Mouse (Mus musculus) megakaryocyte, embryonic 14.5 days (primary cell): ENCODE measurements at regions not wholly inside any gene's neighbourhood (a gene's known extent, or its start where the extent isn't known, plus 50 kb on each side); places are given as distances from the start of the nearest gene placed in this dataset.

Experiments
- H3K27me3 ChIP-seq: replicated peaks from 2 replicates; pipeline ENCODE3; 2012; ENCODE audit warnings: inconsistent platforms
- H3K36me3 ChIP-seq: replicated peaks from 2 replicates; pipeline ENCODE3; 2012; ENCODE audit warnings: low read length, inconsistent platforms, mixed read lengths
- H3K4me1 ChIP-seq: 2 replicates; pipeline ENCODE4 v1.6.1; 2012; ENCODE audit warnings: inconsistent platforms
- H3K4me3 ChIP-seq: replicated peaks from 2 replicates; pipeline ENCODE3; 2012; ENCODE audit warnings: moderate library complexity, mild to moderate bottlenecking, inconsistent platforms
- H3K9me3 ChIP-seq: 2 replicates; pipeline ENCODE4 v1.6.1; 2012; ENCODE audit warnings: inconsistent platforms
- FLI1 ChIP-seq: IDR thresholded peaks from 2 replicates; pipeline ENCODE4 v1.6.1; 2012; ENCODE audit warnings: low read length, inconsistent platforms, mixed read lengths
- GATA1 ChIP-seq: IDR thresholded peaks from 3 replicates; pipeline ENCODE4 v1.6.1; 2012; ENCODE audit warnings: mixed read lengths, low read length, inconsistent platforms, borderline replicate concordance

DNA sequence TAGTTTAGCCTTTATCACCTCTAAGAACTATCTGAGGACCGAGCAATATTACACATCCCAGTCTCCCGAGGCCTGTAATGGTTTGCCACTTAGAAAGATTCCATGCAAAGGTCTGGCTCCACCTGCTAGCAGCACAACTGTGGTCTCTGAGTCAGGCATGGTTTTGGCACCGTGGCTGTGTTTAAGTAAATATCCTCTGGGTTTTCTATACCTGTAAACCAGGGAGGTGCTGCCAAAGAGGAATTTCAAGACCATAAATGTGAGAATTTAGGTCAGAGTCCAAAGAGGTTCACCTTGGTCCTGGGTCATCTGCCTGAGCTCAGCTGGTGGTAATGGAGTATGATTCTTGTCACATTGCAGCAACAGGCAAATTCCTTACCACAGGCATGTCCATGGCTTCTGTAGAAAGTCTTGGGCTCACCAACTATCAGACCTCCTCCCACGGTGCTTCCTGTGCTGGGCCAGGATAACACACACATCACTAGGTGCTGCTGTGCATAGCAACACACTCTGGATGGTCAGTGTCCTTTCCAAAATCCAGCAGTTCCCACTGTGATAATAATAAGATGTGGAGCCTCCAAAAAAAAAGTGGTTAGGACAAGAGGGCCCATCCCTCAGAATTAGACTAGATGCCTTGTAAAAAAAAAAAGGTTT is 332.8 kb upstream of the Smim15 start:
- TF ChIP-seq GATA1 (no peak), FLI1 (no peak)

DNA sequence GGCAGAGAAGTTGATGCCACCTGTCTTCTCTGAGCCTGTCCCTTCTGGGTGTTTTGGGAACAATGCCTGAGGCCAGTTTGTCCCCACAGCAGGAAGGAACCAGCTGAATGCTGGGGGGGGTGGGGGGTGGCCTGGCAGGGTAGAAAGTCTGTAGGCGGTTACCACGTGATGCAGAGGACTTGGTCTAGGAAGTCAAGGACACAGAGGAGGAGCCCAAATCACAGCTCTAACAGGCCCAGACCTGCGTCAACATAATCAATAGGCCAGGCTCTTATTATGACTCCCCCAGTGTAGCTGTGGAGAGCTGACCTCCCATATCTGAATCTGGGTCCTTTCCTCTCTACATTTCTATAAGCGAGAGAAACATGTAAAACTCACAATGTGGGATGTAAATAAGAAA is 333.9 kb upstream of the Smim15 start:
- Histone ChIP-seq H3K27me3 (peaks cover 21% of the 10 kb centered on the region), H3K4me1 (peaks cover 25% of the 10 kb centered on the region), H3K4me3 (no peak overlapping the region), H3K9me3 (peaks cover 11% of the 10 kb centered on the region), H3K36me3 (no peaks in the 10 kb centered on the region)
- TF ChIP-seq FLI1 (no peak), GATA1 (no peak)

More for the DNA sequence above, 332.8 kb upstream of the Smim15 start:
- Histone ChIP-seq H3K27me3 (peaks cover 22% of the 10 kb centered on the region), H3K36me3 (no peaks in the 10 kb centered on the region), H3K4me3 (no peak overlapping the region), H3K9me3 (peaks cover 18% of the 10 kb centered on the region), H3K4me1 (peaks cover 25% of the 10 kb centered on the region)

DNA sequence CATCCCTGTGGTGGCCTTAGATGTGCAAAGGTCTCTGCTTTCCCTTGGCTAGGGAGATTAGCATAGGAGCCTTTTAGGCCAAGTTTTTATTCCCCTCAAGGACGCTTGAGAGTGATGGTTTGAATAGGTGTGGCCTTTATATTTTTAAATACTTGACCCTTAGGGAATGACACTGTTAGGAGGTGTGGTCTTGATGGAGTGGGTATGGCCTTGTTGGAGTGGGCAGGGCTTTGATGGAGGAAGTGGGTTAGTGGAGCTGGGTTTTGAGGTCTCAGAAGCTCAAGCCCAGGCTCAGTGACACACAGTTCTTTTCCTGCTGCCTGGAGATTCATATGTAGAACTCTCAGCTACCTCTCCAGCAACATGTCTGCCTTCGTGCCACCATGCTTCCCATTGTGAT is 334.4 kb upstream of the Smim15 start:
- Histone ChIP-seq H3K4me1 (peaks cover 25% of the 10 kb centered on the region), H3K27me3 (peaks cover 23% of the 10 kb centered on the region), H3K9me3 (peaks cover 11% of the 10 kb centered on the region), H3K36me3 (no peaks in the 10 kb centered on the region), H3K4me3 (no peak overlapping the region)
- no peak for TF ChIP-seq GATA1
- no peak for TF ChIP-seq FLI1

DNA sequence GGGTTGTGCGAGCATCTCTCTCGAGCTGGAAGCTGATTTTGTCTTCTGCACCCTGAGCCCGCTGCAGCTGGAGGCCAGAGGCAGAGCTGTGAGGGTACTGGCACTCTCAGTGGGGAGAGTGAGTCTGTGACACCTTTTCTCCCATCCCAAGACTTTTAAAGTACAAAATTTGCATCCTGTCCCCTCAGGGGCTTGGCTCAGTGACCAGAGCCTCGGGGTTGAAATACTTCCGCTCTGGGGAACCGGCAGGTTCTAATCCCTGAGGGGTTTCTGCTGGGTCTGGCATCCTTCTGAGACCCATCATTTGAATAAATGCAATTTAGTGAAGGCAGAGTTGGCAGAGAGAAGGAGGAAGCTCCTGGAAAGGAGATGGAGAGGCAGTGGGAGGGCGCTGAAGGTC is 340.5 kb upstream of the Smim15 start:
- Histone ChIP-seq H3K4me1 (peaks cover 33% of the 10 kb centered on the region), H3K4me3 (no peak overlapping the region), H3K27me3 (peaks cover 29% of the 10 kb centered on the region), H3K9me3 (no peaks in the 10 kb centered on the region), H3K36me3 (no peaks in the 10 kb centered on the region)
- TF ChIP-seq FLI1, result no peak
- no peak for TF ChIP-seq GATA1

DNA sequence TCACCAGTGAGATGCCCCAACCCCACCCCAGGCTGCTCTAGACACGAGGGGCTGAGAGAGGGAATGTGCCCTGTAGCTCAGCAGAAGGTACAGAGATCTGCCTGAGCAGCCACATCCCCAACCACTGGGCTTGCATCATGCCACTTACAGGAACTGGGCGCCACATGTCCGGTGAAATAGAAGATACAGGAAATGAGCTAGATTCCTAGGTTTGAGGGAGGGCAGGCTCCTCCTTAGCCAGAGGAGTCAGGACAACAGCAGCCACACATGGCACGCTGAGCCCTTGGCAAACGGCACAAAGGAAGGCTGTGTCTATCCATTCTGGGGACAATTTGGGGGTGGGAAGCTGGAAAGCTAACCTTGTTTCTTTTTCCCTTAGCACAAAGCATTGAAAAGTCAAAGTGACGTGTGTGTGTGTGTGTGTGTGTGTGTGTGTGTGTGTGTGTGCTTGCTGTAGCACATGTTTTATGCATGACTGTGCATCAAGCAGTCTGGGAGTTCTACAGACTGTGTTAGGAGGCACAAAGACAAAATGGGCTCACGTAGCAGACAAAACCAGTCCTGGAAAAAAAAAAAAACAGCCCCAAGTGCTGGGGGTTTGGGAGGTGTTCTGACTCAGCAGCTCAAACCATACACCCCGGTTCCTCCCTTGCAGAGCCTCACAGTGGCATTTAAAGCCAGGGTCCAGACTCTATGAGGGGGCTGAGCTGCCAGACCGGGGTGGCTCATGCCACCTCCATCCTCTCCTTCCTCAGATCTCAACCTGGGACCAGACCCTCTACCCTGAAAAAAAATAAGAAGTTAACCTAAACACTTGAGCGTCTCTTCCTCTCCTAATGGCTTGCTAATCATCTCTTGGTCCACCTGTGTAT is 343.7 kb upstream of the Smim15 start:
- H3K27me3 ChIP-seq, result peaks cover 24% of the 10 kb centered on the region
- peaks cover 5% of the 10 kb centered on the region; the same call in 1 of the 2 replicates for H3K9me3 ChIP-seq
- H3K4me3 ChIP-seq, result peak overlapping the region; percentile 82
- H3K4me1 ChIP-seq, result peaks cover 49% of the 10 kb centered on the region
- no peak for TF ChIP-seq FLI1
- TF ChIP-seq GATA1, result no peak
- H3K36me3 ChIP-seq, result no peaks in the 10 kb centered on the region

DNA sequence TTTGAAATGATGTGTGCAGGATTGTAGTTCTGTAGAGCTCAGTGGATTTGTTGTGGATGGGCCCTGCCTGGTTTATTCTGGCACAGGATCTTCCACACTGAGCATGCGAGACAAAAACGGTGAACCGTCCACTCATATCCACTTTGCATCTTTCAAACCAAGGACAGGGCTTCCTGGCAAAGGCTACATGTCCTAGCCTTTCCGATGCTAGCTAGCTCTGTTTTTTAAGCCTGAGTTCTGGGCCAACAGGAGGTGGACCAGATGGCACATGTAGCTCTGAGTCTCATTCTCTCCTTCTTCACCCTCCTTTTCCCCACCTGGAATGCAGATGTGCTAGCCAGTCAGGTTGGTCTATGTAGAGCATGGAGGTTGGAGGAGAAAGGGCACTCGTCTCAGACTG is 345.0 kb upstream of the Smim15 start:
- Histone ChIP-seq H3K36me3 (no peaks in the 10 kb centered on the region), H3K27me3 (peaks cover 17% of the 10 kb centered on the region), H3K9me3 (peaks cover 5% of the 10 kb centered on the region; the same call in 1 of the 2 replicates), H3K4me3 (peak overlapping the region; percentile 8), H3K4me1 (peaks cover 49% of the 10 kb centered on the region)
- TF ChIP-seq GATA1 (no peak), FLI1 (no peak)

DNA sequence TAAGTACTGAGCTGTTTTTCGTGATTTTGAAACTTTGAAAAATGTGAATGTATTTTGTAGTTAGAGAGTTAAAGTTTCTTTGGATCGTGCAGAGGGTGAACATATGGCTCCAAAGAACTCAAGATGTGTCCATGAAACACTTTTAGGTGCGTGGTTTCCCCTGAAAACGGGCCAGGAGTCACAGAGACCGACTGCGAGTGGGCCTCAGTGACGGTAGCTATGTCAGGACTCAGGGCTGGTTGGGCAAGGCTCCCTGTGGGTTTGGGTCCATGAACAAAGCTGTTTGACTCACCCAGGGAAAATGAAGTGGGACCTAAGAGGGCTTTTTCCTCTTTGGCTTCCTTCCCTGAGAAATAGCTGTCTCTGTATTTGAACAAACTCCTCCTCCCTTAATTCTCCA is 345.9 kb upstream of the Smim15 start:
- no peaks in the 10 kb centered on the region for H3K36me3 ChIP-seq
- peaks cover 51% of the 10 kb centered on the region for H3K4me1 ChIP-seq
- peaks cover 9% of the 10 kb centered on the region for H3K27me3 ChIP-seq
- no peak overlapping the region for H3K4me3 ChIP-seq
- H3K9me3 ChIP-seq, result peaks cover 5% of the 10 kb centered on the region; the same call in 1 of the 2 replicates
- TF ChIP-seq GATA1, result no peak
- no peak for TF ChIP-seq FLI1

DNA sequence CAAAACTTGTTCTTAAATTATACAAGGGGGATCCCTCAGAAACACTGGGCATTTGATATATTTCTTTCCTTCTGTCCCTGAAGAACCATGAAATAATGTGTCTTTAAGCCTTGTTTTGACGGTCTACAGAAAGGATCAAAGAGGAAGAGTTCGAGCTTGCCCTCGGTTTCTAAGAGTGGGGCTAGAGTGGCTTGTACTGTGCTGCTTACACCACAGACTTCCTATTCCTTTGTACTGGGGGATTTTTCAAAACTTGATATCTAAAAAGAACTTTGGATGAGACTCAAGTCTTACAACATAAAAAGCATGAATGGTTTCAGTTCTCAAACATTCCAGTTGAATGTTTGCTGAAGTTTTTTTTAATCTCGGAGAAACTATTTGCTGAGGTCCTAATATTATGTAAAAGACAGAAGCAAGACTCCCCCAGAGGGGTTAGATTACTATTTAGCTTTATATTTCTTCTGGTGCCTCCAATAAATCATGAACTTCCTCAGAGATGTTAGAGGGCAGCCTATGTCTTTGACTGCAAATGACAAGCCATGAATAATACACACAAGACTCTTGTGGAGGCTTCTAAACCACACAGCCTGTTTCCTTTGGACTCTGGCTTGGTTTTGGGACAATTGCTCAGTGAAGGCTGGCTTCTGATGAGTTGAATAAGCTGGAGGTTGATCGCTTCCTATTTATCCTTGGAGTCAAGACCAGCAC is 352.0 kb upstream of the Smim15 start:
- Histone ChIP-seq H3K4me1 (peaks cover 38% of the 10 kb centered on the region), H3K4me3 (no peak overlapping the region), H3K9me3 (no peaks in the 10 kb centered on the region), H3K36me3 (no peaks in the 10 kb centered on the region), H3K27me3 (peaks cover 22% of the 10 kb centered on the region)
- TF ChIP-seq GATA1, result no peak

DNA sequence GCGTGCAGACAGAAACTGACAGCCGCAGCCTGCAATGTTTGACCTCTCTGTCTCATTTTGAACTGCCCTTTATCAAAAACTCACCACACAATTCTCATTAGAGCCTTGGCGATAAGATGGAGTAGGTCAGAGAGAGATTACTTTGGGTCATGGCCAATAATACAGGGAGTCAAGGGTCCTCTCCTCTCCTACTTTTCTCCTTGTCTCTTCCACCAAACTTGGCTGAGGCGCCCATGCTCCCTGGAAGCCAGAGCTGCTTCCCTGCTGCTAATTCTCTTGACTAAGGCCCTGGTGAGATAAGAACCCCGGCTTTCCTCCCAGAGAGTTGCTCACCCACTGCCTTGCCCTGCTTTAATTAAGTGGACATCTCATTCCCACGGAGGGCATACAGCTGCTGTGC is 355.3 kb upstream of the Smim15 start:
- Histone ChIP-seq H3K4me1 (peaks cover 37% of the 10 kb centered on the region), H3K4me3 (no peak overlapping the region), H3K9me3 (no peaks in the 10 kb centered on the region), H3K27me3 (peaks cover 24% of the 10 kb centered on the region), H3K36me3 (no peaks in the 10 kb centered on the region)
- TF ChIP-seq GATA1 (no peak), FLI1 (no peak)
